Mouse (Mus musculus): ENCODE measurements at regions not wholly inside any gene's neighbourhood (a gene's known extent, or its start where the extent isn't known, plus 50 kb on each side); places are given as distances from the start of the nearest gene placed in this dataset.

DNA sequence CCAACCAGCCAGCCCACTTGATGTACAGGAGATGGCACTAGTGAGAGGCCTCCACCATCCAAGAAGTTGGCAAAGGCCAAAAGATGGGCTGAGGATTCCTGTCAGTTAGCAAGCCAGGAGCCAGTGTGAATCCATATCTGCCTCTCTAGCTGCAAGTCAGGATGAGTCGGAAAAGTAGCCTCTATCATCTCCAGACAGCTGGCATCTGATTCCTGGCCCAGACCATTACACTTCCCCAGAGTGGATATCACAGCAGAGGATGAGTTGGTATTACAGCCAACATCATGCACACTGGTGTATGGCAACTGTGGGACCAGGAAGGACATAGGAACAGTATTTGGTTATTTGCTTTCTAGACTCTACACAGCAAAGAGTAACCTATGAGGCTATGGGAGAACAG is 77.5 kb downstream of the Ackr3 start:
- TF ChIP-seq CTCF (IDR thresholded peaks at IDR 0.05; ENCODE audit: borderline replicate concordance, insufficient read depth, low read length) = no peak
- TF ChIP-seq POLR2A (IDR thresholded peaks at IDR 0.05; ENCODE audit: low read depth, low read length) = no peak
